Mouse (Mus musculus): Measurements from ENCODE around the gene Ranbp3l. TPM values are rescaled to one million over a fixed set of nuclear protein-coding genes. Genes with fewer than 3 reads are reported as not detected.

Gene Ranbp3l
- polyA plus RNA-seq, 1 experiment: 10.5 TPM

- H3K27ac ChIP-seq (ENCODE audit: insufficient read depth, low read length): no peak overlapping the region
Measured at GRCm38 (mm10) chr15:9087895-9088682, 120.3 kb downstream of the Ranbp3l start.

DNA sequence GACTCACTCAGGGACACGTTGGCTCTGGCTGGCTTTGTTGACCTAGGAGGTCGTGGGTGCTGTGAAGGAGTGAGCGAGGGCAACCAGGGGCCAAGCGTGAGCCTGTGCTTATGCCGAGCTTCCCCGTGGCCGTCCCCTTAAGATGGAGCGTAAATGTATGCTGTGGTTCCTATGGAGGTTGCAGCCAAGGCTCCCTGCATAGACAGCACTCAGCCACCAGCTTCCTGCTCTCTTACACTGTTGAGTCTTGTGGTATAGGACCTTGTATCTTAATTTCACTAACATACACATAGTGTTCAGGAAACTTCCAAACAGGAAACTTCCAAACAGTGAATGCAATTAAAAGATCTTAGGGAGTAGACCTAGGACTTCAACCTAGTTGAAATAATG is 120.9 kb downstream of the Ranbp3l start:
- H3K4me1 ChIP-seq (ENCODE audit: control insufficient read depth, insufficient read depth, low read length): peaks cover 8% of the 10 kb centered on the region
- TF ChIP-seq CTCF (IDR thresholded peaks at IDR 0.05; ENCODE audit: extremely low read depth, insufficient read depth, low read length) (no peak), POLR2A (IDR thresholded peaks at IDR 0.05; ENCODE audit: extremely low read depth, insufficient read depth, low read length) (no peak)
- H3K27ac ChIP-seq (ENCODE audit: insufficient read depth, low read length): no peak overlapping the region
- H3K4me3 ChIP-seq (ENCODE audit: insufficient read depth, low read length): no peak overlapping the region

More at GRCm38 (mm10) chr15:9087895-9088682, 120.3 kb downstream of the Ranbp3l start:
- Histone ChIP-seq H3K4me1 (ENCODE audit: control insufficient read depth, insufficient read depth, low read length) (peaks cover 8% of the 10 kb centered on the region), H3K4me3 (ENCODE audit: insufficient read depth, low read length) (no peak overlapping the region)
- TF ChIP-seq POLR2A (IDR thresholded peaks at IDR 0.05; ENCODE audit: extremely low read depth, insufficient read depth, low read length) (no peak), CTCF (IDR thresholded peaks at IDR 0.05; ENCODE audit: extremely low read depth, insufficient read depth, low read length) (no peak)

- Histone ChIP-seq H3K4me3 (ENCODE audit: insufficient read depth, low read length) (no peak overlapping the region), H3K27ac (ENCODE audit: insufficient read depth, low read length) (no peak overlapping the region), H3K4me1 (ENCODE audit: control insufficient read depth, insufficient read depth, low read length) (peaks cover 8% of the 10 kb centered on the region)
- no peak for TF ChIP-seq POLR2A (IDR thresholded peaks at IDR 0.05; ENCODE audit: extremely low read depth, insufficient read depth, low read length)
- TF ChIP-seq CTCF (IDR thresholded peaks at IDR 0.05; ENCODE audit: extremely low read depth, insufficient read depth, low read length): no peak
Measured at GRCm38 (mm10) chr15:9089136-9089720, 121.5 kb downstream of the Ranbp3l start.

DNA sequence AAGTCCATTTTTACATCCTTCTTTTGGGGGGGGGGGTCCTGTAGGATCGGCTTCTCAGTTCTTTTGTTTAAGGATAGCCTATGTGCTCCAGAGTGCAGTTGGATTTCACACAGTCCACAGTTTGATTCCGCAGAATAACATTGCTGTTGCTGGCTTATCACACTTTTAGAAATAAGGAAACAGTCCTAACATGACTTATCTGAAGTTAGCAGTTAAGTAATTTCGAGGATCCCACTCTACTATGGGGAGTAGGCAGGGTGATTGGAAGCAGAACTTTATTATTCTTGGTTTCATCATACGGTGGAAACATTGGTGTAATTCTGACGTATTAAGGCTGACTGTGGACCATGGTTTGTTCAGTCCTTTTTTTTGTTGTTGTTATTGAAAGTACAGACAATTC is 122.9 kb downstream of the Ranbp3l start:
- H3K27ac ChIP-seq (ENCODE audit: insufficient read depth, low read length): no peak overlapping the region
- TF ChIP-seq POLR2A (IDR thresholded peaks at IDR 0.05; ENCODE audit: extremely low read depth, insufficient read depth, low read length): no peak
- TF ChIP-seq CTCF (IDR thresholded peaks at IDR 0.05; ENCODE audit: extremely low read depth, insufficient read depth, low read length): no peak
- H3K4me1 ChIP-seq (ENCODE audit: control insufficient read depth, insufficient read depth, low read length): peaks cover 8% of the 10 kb centered on the region
- no peak overlapping the region for H3K4me3 ChIP-seq (ENCODE audit: insufficient read depth, low read length)

GRCm38 (mm10) chr15:9093598-9094365 is 126.0 kb downstream of the Ranbp3l start:
- TF ChIP-seq POLR2A (IDR thresholded peaks at IDR 0.05; ENCODE audit: extremely low read depth, insufficient read depth, low read length): no peak
- TF ChIP-seq CTCF (IDR thresholded peaks at IDR 0.05; ENCODE audit: extremely low read depth, insufficient read depth, low read length): no peak
- Histone ChIP-seq H3K27ac (ENCODE audit: insufficient read depth, low read length) (no peak overlapping the region), H3K4me1 (ENCODE audit: control insufficient read depth, insufficient read depth, low read length) (no peaks in the 10 kb centered on the region), H3K4me3 (ENCODE audit: insufficient read depth, low read length) (peak overlapping the region; percentile 3; the same call in 1 of the 2 replicates)

- TF ChIP-seq POLR2A (IDR thresholded peaks at IDR 0.05; ENCODE audit: extremely low read depth, insufficient read depth, low read length) (no peak), CTCF (IDR thresholded peaks at IDR 0.05; ENCODE audit: extremely low read depth, insufficient read depth, low read length) (no peak)
- Histone ChIP-seq H3K4me3 (ENCODE audit: insufficient read depth, low read length) (peak overlapping the region; percentile 3; the same call in 1 of the 2 replicates), H3K27ac (ENCODE audit: insufficient read depth, low read length) (no peak overlapping the region), H3K4me1 (ENCODE audit: control insufficient read depth, insufficient read depth, low read length) (no peaks in the 10 kb centered on the region)
Measured at GRCm38 (mm10) chr15:9094366-9094750, 126.6 kb downstream of the Ranbp3l start.

- TF ChIP-seq POLR2A (IDR thresholded peaks at IDR 0.05; ENCODE audit: extremely low read depth, insufficient read depth, low read length) (no peak), CTCF (IDR thresholded peaks at IDR 0.05; ENCODE audit: extremely low read depth, insufficient read depth, low read length) (no peak)
- Histone ChIP-seq H3K27ac (ENCODE audit: insufficient read depth, low read length) (no peak overlapping the region), H3K4me1 (ENCODE audit: control insufficient read depth, insufficient read depth, low read length) (no peaks in the 10 kb centered on the region), H3K4me3 (ENCODE audit: insufficient read depth, low read length) (no peak overlapping the region)
Measured at GRCm38 (mm10) chr15:9096865-9097264, 129.1 kb downstream of the Ranbp3l start.

- H3K4me3 ChIP-seq (ENCODE audit: insufficient read depth, low read length): no peak overlapping the region
- H3K27ac ChIP-seq (ENCODE audit: insufficient read depth, low read length): no peak overlapping the region
- no peaks in the 10 kb centered on the region for H3K4me1 ChIP-seq (ENCODE audit: control insufficient read depth, insufficient read depth, low read length)
- no peak for TF ChIP-seq POLR2A (IDR thresholded peaks at IDR 0.05; ENCODE audit: extremely low read depth, insufficient read depth, low read length)
- TF ChIP-seq CTCF (IDR thresholded peaks at IDR 0.05; ENCODE audit: extremely low read depth, insufficient read depth, low read length): no peak
Measured at GRCm38 (mm10) chr15:9100446-9101077, 132.8 kb downstream of the Ranbp3l start.

Measured in cortical plate, adult 2 months (tissue).